Mouse (Mus musculus): Measurements from ENCODE around the gene Ehd3. TPM values are rescaled to one million over a fixed set of nuclear protein-coding genes. Genes with fewer than 3 reads are reported as not detected.

The Ehd3 gene
- total RNA-seq (2023): 100 to 1,000 TPM; 134 to 149 TPM

GRCm38 (mm10) chr17:73803521-73804184, at the start of gene Ehd3:
Gene Ehd3 (plus strand): TSS chr17:73804134.

Other genes starting within 250 kb of the Ehd3 start
- not detected for gene Galnt14, start 93.7 kb upstream of the Ehd3 start, total RNA-seq (2023)
- gene Xdh, start 146.1 kb downstream of the Ehd3 start, total RNA-seq (2023): 10 to 100 TPM; 19.6 to 20.1 TPM
- not detected for gene Srd5a2, start 243.8 kb downstream of the Ehd3 start, total RNA-seq (2023)

Measured in T-cell, adult 66 days (primary cell).